Mouse (Mus musculus): ENCODE measurements at regions not wholly inside any gene's neighbourhood (a gene's known extent, or its start where the extent isn't known, plus 50 kb on each side); places are given as distances from the start of the nearest gene placed in this dataset.

DNA sequence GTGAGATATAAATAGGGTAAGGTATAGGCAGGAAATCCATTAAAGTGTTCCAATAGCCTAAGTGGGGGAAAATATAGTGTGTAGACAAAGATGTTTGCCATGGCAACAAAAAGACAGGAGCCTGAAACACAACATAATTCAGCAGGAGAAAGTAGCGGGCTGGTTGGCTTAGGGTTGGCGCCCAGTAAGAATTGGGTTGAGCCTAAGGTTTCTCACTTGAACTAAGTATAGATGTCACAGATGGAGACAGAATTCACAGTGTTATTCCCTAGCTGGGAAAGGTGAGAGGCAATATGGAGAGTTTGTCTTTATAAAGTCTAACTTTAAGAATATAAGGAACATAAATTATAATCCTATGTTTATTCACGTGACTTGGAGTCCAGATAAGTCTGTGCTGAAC, 64.8 kb upstream of the Ogfrl1 start:
- H3K27ac ChIP-seq (ENCODE audit: low read length): no peak overlapping the region
- H3K36me3 ChIP-seq (ENCODE audit: control insufficient read depth, insufficient read depth, low read length): no peaks in the 10 kb centered on the region
- no peaks in the 10 kb centered on the region for H3K4me1 ChIP-seq (ENCODE audit: control insufficient read depth, insufficient read depth, low read length)
- no peak overlapping the region for H3K9ac ChIP-seq (replicated peaks; ENCODE audit: low read depth, low read length)
- H3K4me3 ChIP-seq (ENCODE audit: low read depth, low read length): no peak overlapping the region
- no peak overlapping the region for H3K4me2 ChIP-seq (replicated peaks; ENCODE audit: low read depth, low read length)
- ATAC-seq (ENCODE audit: insufficient number of reproducible peaks, insufficient read depth, low FRiP score, low read depth): no peak
- 83% methylated on average over 3 of the region's 3 CpGs for WGBS
- no peaks in the 10 kb centered on the region for H3K9me3 ChIP-seq (ENCODE audit: control insufficient read depth, low read depth, low read length)
- no peaks in the 10 kb centered on the region for H3K27me3 ChIP-seq (ENCODE audit: control insufficient read depth, insufficient read depth, low read length)

DNA sequence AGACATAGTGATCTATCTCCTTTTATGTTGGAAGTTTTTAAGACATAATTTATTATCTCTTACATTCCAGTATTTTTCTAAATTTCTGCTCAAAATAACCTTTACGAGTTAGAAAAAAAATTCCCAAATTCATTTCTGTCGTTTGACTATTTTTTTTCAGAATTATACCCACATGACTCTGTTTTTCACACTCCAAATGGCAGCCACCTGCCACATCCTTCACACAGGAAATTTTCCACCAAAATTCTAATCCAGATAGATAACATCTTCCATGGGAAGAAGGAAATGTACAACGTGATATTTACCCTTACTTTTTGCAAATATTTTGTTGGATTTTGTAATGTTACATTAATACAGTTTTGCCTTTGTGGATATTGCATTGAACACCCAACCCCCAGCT, 66.5 kb upstream of the Ogfrl1 start:
- no peak overlapping the region for H3K9ac ChIP-seq (replicated peaks; ENCODE audit: low read depth, low read length)
- no peak overlapping the region for H3K4me3 ChIP-seq (ENCODE audit: low read depth, low read length)
- WGBS: 67% methylated on average over 3 of the region's 3 CpGs
- H3K4me1 ChIP-seq (ENCODE audit: control insufficient read depth, insufficient read depth, low read length): no peaks in the 10 kb centered on the region
- no peaks in the 10 kb centered on the region for H3K9me3 ChIP-seq (ENCODE audit: control insufficient read depth, low read depth, low read length)
- no peaks in the 10 kb centered on the region for H3K36me3 ChIP-seq (ENCODE audit: control insufficient read depth, insufficient read depth, low read length)
- no peaks in the 10 kb centered on the region for H3K27me3 ChIP-seq (ENCODE audit: control insufficient read depth, insufficient read depth, low read length)
- no peak overlapping the region for H3K4me2 ChIP-seq (replicated peaks; ENCODE audit: low read depth, low read length)
- no peak for ATAC-seq (ENCODE audit: insufficient number of reproducible peaks, insufficient read depth, low FRiP score, low read depth)
- no peak overlapping the region for H3K27ac ChIP-seq (ENCODE audit: low read length)

DNA sequence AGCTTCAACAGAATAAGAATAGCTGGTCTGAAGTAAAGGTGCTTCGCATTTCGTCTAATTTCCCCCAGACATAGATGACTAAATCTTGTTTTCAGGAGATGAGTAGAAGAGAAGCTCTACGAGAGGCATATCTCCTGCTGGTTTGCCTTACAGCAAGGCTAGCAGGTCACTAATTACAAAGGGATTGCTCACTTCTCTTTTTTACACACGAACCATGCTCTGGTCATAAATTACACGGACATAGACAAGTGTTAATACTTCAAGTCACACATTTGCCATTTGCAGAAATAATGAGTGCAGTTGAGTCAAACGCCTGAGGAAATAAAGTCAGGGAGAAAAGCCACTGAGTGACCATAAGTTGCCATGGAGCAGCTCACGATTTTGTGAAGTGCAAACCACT, 68.8 kb upstream of the Ogfrl1 start:
- Histone ChIP-seq H3K27me3 (ENCODE audit: control insufficient read depth, insufficient read depth, low read length) (no peaks in the 10 kb centered on the region), H3K4me2 (replicated peaks; ENCODE audit: low read depth, low read length) (no peak overlapping the region), H3K4me1 (ENCODE audit: control insufficient read depth, insufficient read depth, low read length) (no peaks in the 10 kb centered on the region), H3K4me3 (ENCODE audit: low read depth, low read length) (no peak overlapping the region), H3K9me3 (ENCODE audit: control insufficient read depth, low read depth, low read length) (no peaks in the 10 kb centered on the region), H3K9ac (replicated peaks; ENCODE audit: low read depth, low read length) (no peak overlapping the region), H3K36me3 (ENCODE audit: control insufficient read depth, insufficient read depth, low read length) (no peaks in the 10 kb centered on the region), H3K27ac (ENCODE audit: low read length) (no peak overlapping the region)
- 53% methylated on average over 7 of the region's 7 CpGs for WGBS
- ATAC-seq (ENCODE audit: insufficient number of reproducible peaks, insufficient read depth, low FRiP score, low read depth): no peak

DNA sequence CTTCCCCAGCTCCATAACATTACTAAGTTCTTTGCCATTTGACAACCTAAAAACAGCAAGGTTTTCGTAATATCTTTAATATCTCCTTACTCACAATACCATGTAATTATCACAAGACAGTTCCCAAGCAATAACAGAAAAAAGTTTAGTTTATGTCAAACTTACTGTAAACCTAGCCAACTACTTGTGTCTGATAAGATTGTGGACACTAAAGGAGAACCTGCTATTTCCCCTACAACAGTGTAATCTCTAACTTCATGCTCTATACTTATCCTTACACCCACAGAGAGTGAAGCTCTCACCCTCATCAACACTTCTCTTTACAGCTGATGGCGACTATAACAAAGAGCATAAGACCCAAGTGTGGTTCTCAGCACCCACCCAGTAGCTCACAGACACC, 69.8 kb upstream of the Ogfrl1 start:
- Histone ChIP-seq H3K4me3 (ENCODE audit: low read depth, low read length) (no peak overlapping the region), H3K4me2 (replicated peaks; ENCODE audit: low read depth, low read length) (no peak overlapping the region), H3K27me3 (ENCODE audit: control insufficient read depth, insufficient read depth, low read length) (no peaks in the 10 kb centered on the region), H3K36me3 (ENCODE audit: control insufficient read depth, insufficient read depth, low read length) (no peaks in the 10 kb centered on the region), H3K9me3 (ENCODE audit: control insufficient read depth, low read depth, low read length) (no peaks in the 10 kb centered on the region), H3K4me1 (ENCODE audit: control insufficient read depth, insufficient read depth, low read length) (no peaks in the 10 kb centered on the region), H3K27ac (ENCODE audit: low read length) (no peak overlapping the region), H3K9ac (replicated peaks; ENCODE audit: low read depth, low read length) (no peak overlapping the region)
- WGBS: 84% methylated on average over 2 of the region's 2 CpGs
- ATAC-seq (ENCODE audit: insufficient number of reproducible peaks, insufficient read depth, low FRiP score, low read depth): no peak

DNA sequence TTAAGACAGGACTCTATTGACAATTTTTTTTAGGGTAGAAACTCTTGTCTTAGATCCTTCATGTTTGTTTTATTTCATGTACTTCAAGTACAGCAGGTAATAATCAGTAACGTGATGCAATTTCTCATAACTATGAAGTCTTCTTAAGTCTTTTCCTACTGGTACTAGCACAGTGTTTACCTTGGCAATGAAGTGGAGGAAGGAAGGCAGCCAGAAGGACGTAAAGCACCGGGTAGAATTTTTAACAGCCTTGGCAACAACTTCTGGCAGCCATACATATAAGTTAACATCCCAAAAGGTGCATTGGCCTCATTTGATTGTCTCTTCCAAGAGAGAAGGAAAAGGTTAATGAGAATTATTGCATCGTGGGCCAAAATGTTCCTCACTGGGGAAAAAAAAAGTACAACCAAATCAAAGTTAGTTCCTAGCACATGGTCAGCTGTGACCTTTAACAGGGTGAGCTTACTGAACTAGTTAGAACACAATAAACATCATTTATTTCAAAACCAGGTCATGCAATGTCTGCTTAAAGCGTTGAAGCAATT, 83.3 kb upstream of the Ogfrl1 start:
- H3K27ac ChIP-seq (ENCODE audit: low read length): no peak overlapping the region
- 71% methylated on average over 5 of the region's 5 CpGs for WGBS
- no peaks in the 10 kb centered on the region for H3K27me3 ChIP-seq (ENCODE audit: control insufficient read depth, insufficient read depth, low read length)
- no peaks in the 10 kb centered on the region for H3K4me1 ChIP-seq (ENCODE audit: control insufficient read depth, insufficient read depth, low read length)
- H3K4me3 ChIP-seq (ENCODE audit: low read depth, low read length): no peak overlapping the region
- no peaks in the 10 kb centered on the region for H3K36me3 ChIP-seq (ENCODE audit: control insufficient read depth, insufficient read depth, low read length)
- ATAC-seq (ENCODE audit: insufficient number of reproducible peaks, insufficient read depth, low FRiP score, low read depth): no peak
- H3K9ac ChIP-seq (replicated peaks; ENCODE audit: low read depth, low read length): no peak overlapping the region
- H3K4me2 ChIP-seq (replicated peaks; ENCODE audit: low read depth, low read length): no peak overlapping the region
- no peaks in the 10 kb centered on the region for H3K9me3 ChIP-seq (ENCODE audit: control insufficient read depth, low read depth, low read length)

DNA sequence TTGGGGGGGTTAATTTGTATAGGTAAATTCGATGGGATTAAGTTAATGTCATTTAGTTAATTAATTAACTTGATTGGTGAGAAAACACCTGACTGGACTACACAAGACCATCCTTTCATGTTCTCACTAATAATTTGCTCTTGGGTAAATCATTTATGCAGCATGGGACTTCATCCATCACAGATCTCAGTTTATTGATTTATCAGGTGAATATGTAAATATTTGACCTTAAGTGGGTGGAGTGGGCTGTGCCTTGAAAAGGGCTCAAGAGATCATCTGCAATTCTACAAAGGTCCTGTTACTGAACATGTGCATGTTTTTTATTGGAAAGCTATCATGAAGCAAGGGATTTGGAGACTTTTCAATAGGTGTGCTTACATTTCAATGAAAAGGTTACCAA, 87.0 kb upstream of the Ogfrl1 start:
- ATAC-seq (ENCODE audit: insufficient number of reproducible peaks, insufficient read depth, low FRiP score, low read depth): no peak
- no peak overlapping the region for H3K4me2 ChIP-seq (replicated peaks; ENCODE audit: low read depth, low read length)
- no peaks in the 10 kb centered on the region for H3K27me3 ChIP-seq (ENCODE audit: control insufficient read depth, insufficient read depth, low read length)
- H3K27ac ChIP-seq (ENCODE audit: low read length): no peak overlapping the region
- no peaks in the 10 kb centered on the region for H3K36me3 ChIP-seq (ENCODE audit: control insufficient read depth, insufficient read depth, low read length)
- no peaks in the 10 kb centered on the region for H3K4me1 ChIP-seq (ENCODE audit: control insufficient read depth, insufficient read depth, low read length)
- WGBS: 25% methylated on average over 1 of the region's 1 CpGs
- no peak overlapping the region for H3K9ac ChIP-seq (replicated peaks; ENCODE audit: low read depth, low read length)
- H3K4me3 ChIP-seq (ENCODE audit: low read depth, low read length): no peak overlapping the region
- H3K9me3 ChIP-seq (ENCODE audit: control insufficient read depth, low read depth, low read length): no peaks in the 10 kb centered on the region

DNA sequence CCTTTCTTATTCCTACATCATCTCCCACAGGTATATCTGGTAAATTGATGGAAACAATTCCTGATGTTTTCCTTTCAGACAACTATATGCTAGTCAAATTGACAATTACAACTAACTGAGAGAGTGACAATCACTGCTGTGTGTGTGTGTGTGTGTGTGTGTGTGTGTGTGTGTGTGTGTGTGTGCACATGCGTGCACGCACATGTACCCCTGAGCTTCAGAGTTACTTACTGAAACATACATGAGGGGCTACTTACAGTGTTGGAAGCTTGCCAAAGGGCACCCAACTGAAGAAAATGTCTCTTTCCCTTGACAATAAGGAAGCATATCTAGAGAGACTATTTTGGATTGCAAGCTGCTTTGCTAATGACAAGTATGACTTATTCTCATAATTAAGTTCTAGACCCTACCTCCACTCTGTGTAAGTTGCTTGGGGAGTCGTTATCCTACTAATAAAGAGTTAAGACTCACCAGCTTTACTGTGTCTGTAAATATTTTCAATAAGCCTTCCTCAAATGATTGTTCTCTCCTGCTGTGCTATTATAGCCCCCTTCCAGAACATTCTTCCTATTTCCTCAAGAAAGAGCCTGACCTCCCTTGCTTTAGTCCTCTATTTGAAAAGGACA, 87.7 kb upstream of the Ogfrl1 start:
- Histone ChIP-seq H3K9ac (replicated peaks; ENCODE audit: low read depth, low read length) (no peak overlapping the region), H3K36me3 (ENCODE audit: control insufficient read depth, insufficient read depth, low read length) (no peaks in the 10 kb centered on the region), H3K4me1 (ENCODE audit: control insufficient read depth, insufficient read depth, low read length) (no peaks in the 10 kb centered on the region), H3K4me3 (ENCODE audit: low read depth, low read length) (no peak overlapping the region), H3K27ac (ENCODE audit: low read length) (no peak overlapping the region), H3K27me3 (ENCODE audit: control insufficient read depth, insufficient read depth, low read length) (no peaks in the 10 kb centered on the region), H3K4me2 (replicated peaks; ENCODE audit: low read depth, low read length) (no peak overlapping the region), H3K9me3 (ENCODE audit: control insufficient read depth, low read depth, low read length) (no peaks in the 10 kb centered on the region)
- ATAC-seq (ENCODE audit: insufficient number of reproducible peaks, insufficient read depth, low FRiP score, low read depth): no peak
- 78% methylated on average over 3 of the region's 3 CpGs for WGBS

DNA sequence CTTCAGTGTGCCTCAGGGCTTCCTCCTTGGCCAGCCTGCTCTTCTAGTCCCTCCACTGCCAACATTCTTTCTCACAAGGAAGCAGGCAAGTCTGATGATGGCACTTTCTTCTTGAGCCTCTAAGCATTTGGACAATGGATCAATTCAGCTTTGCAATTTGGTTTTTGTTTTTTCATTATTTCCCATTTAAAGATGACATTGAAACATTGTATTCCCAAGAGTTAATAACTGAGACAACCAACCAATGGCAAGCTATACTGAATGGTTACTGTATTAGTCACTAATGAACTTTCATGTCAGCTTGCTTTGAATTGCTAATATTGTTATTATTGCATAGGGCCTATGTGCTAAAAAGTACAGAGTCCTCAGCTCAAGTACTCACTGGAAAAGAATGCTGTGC, 89.5 kb upstream of the Ogfrl1 start:
- Histone ChIP-seq H3K4me3 (ENCODE audit: low read depth, low read length) (no peak overlapping the region), H3K9ac (replicated peaks; ENCODE audit: low read depth, low read length) (no peak overlapping the region), H3K36me3 (ENCODE audit: control insufficient read depth, insufficient read depth, low read length) (no peaks in the 10 kb centered on the region), H3K9me3 (ENCODE audit: control insufficient read depth, low read depth, low read length) (no peaks in the 10 kb centered on the region), H3K4me2 (replicated peaks; ENCODE audit: low read depth, low read length) (no peak overlapping the region), H3K27ac (ENCODE audit: low read length) (no peak overlapping the region), H3K4me1 (ENCODE audit: control insufficient read depth, insufficient read depth, low read length) (no peaks in the 10 kb centered on the region), H3K27me3 (ENCODE audit: control insufficient read depth, insufficient read depth, low read length) (no peaks in the 10 kb centered on the region)
- ATAC-seq (ENCODE audit: insufficient number of reproducible peaks, insufficient read depth, low FRiP score, low read depth): no peak

DNA sequence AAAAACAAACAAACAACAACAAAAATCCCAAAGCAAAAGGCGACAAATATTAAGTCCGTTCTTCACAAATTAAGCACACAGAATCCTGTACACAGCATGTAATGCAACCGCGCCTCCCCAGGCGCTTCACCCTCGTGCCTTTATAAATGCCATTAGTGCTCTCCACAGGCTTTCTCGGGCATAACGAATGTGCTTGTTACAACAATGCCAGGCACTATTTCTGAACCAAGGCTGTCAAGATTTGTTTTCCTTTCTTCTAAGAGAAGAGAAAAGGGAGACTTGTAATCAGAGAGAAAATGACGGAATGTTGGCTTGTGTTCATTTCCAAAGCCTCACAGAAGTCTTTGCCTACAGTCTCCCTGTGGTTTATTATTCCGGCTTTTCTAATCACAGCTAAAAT, 93.1 kb upstream of the Ogfrl1 start:
- ATAC-seq (ENCODE audit: insufficient number of reproducible peaks, insufficient read depth, low FRiP score, low read depth): no peak
- H3K4me3 ChIP-seq (ENCODE audit: low read depth, low read length): no peak overlapping the region
- WGBS: 68% methylated on average over 10 of the region's 10 CpGs
- H3K9me3 ChIP-seq (ENCODE audit: control insufficient read depth, low read depth, low read length): no peaks in the 10 kb centered on the region
- no peak overlapping the region for H3K9ac ChIP-seq (replicated peaks; ENCODE audit: low read depth, low read length)
- H3K36me3 ChIP-seq (ENCODE audit: control insufficient read depth, insufficient read depth, low read length): no peaks in the 10 kb centered on the region
- no peak overlapping the region for H3K4me2 ChIP-seq (replicated peaks; ENCODE audit: low read depth, low read length)
- H3K27ac ChIP-seq (ENCODE audit: low read length): no peak overlapping the region
- H3K4me1 ChIP-seq (ENCODE audit: control insufficient read depth, insufficient read depth, low read length): no peaks in the 10 kb centered on the region
- no peaks in the 10 kb centered on the region for H3K27me3 ChIP-seq (ENCODE audit: control insufficient read depth, insufficient read depth, low read length)

Measured in stomach, embryonic 14.5 days (tissue).